Mouse (Mus musculus): ENCODE results near the gene Zfp597. TPM values are rescaled to one million over a fixed set of nuclear protein-coding genes. Genes with fewer than 3 reads are reported as not detected.

Zfp597 gene
- polyA plus RNA-seq (2014; fragmentation: Illumina TruSeq; extraction: RNeasy Lipid Tissue Mini Kit (QIAGEN cat#74804); ENCODE audit: low read depth, low replicate concordance): 8.6 TPM

DNA sequence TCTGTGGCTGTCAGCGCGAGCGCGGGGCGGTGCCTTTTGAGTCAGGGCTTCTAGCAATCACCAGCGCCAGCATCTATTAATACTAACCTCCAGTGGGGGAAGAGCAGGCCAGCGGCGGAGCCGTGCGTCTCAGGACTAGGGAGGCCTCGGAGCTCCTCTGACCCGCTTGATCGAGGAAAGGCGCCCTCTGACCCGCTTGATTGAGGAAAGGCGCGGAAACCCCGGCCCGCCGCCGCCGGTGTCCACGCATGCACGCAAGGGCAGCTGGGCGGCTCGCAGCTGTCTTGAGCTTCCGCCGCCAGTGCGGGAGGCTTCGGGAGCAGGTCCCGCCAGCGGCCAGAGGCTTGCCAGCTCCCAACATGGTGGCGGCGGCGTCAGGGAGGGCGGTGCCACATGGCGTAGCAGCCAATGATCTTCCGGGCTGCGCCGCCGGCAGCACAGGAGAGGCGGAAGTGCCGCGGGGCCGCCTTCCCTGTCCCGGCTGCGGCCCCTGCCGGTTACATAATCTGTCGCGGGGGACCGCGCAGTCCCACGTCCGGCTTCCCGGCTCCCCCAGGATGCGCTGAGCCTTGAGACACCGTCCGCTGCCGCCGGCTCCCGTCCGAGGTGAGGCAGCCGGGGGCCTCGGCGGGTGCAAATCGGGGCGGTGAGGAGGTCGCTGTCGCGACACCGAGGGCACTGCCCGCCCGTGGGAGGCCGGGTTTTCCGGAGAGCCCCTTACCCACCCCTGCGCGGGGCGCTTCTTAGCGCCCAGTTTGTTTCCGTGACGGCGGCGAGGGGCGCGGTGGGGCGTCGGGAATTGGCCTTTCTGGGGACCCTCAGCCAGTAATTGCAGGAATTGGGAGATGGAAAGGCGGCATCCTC is at the start of gene Zfp597, which contains the start of gene Gm20695:
Gene Zfp597, minus strand, starts transcription at position 361 of the 864 bp plus-strand sequence.
Gene Gm20695, plus strand, starts transcription at position 448 of the 864 bp plus-strand sequence.

DNA sequence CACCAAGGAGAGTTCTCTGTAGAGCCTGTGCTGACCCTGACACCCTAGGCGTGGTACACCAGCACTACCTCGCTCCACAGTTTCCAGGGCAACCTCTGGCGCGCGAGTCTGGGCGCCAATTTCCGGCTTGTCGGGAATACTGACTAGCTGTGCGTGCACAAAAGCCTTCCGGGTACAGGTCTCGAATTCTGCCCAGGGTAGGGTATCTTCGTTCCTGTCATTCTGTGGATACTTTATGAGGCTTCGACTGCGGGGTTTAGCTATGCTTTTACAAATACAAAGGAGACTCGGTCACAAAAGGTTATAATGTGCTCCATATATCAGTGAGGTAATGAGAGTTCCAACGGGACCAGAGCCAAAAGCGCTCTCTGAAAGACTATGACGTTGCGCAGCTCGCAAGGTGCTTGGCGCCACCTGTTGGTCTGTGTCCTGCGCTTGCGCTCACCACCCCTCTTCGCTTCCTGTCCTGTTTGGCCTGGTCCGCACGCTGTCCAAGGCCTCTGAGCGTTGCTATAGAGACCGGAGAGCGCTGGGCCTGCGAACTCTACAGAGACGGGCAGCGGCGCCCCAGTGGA is 24.3 kb upstream of the Zfp597 start, which contains the start of the genes 1700037C18Rik and Cluap1:
Gene 1700037C18Rik, minus strand, starts transcription at position 153 of the 575 bp plus-strand sequence.
Gene Cluap1, plus strand, starts transcription at position 265 of the 575 bp plus-strand sequence.

DNA sequence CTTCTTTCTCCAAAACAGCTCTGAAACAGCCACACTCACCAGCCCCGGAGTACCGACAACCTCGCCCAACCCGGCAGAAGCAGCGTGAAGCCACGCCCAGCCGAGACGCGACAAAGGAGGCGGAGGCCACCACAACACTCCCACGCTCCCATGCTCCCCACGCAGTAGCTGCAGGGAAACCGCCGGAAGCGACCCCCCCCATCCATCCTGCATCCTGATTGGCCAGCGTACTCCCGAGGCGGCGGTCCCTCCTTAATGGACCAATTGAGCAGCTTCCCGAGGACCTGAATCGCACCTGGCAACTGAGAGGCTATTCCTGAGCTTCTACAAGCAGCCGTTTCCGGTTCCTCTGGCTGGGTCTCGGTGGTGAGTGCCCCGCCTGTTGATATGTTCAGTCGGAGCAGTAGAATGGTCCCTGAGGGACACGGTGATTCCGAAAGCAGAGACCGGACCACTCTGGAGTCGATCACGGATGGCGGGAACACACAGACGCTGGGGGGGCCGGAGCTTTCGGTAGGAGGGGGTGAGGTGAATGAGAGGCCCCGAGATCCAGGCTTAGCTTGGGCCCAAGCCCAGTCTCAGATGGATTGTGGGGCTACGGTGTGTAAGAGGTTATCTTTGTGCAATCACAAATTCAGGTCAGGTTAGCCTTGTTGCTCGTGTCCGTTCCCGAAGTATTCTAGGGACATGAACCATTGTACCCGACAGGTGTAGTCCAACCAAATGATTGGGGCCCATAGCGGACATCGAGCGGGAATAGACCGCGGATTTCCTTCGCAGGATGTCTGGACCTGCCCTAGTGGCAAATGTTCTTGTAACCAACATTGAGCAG is 11.9 kb downstream of the Zfp597 start, which contains the start of gene Naa60:
Gene Naa60, plus strand, starts transcription at position 160 of the 832 bp plus-strand sequence.

DNA sequence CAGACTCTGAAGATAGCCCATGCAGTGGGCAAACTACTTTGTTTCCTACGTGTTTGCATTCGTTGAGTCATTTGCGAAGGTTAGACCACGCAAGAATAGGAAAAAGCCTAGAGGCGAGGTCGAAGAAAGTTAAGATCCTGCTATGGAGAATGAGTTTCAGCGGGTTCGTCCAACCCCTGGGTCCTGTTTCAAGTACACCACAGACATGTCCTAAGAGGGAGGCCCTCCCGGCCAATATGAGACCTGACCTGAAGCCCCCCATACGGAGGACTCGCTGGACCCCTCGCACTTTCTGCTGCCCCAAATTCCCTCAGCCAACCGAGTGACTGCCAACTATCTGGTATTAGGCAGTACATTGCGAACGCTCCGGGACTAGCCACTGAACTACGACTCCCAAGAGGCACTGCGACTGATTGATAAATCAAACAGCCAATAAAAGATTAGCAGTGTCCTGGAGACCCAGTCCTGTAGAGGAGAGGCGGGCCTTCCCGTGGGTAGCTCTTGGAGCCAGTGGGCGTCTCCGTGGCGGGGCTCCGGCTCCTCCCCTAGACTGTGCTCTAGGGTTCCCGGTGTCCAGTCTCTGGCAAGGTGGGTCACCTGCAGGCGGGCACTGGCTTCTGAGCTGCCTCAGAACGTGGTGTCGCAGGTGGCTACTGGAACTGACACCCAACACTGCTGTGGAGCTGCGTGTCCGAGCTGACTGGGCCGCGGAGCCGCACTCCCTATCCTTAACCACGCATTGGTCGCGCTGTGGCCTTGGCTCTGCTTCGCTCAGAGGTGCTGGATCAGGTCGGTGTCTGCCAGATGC is 37.4 kb downstream of the Zfp597 start, which contains the start of gene Zfp174:
Gene Zfp174, plus strand, starts transcription at position 558 of the 808 bp plus-strand sequence.

DNA sequence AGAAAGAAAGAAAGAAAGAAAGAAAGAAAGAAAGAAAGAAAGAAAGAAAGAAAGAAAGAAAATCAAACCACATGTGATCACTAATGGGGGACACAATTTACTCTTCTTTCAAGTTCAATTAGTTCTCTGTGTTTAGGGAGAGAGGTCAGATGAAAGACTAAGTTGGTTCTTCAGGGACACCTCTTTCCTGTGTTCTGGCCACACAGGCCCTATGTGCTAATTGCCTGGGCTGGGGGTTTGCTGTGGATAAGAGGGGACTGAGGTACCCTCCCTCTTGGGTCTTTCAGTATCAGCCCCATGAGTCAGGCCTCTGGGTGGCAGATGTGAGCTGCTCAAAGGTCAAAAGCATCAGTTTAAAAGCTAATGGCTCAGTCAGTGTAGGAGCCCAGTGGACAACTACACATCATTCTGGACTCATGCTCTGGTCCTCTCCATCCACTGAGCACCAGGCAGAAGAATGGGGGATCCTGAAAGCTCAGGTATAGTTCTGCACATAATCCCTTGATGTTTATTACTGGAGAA is 53.7 kb downstream of the Zfp597 start, which contains the start of gene Olfr15:
Gene Olfr15, plus strand, starts transcription at position 291 of the 522 bp plus-strand sequence.

Other genes with a start within 250 kb of the Zfp597 start
- not detected for gene Mefv, start 166.5 kb downstream of the Zfp597 start, polyA plus RNA-seq (2014; fragmentation: Illumina TruSeq; extraction: RNeasy Lipid Tissue Mini Kit (QIAGEN cat#74804); ENCODE audit: low read depth, low replicate concordance)
- 13.6 TPM for gene Zfp263, start 140.5 kb downstream of the Zfp597 start, polyA plus RNA-seq (2014; fragmentation: Illumina TruSeq; extraction: RNeasy Lipid Tissue Mini Kit (QIAGEN cat#74804); ENCODE audit: low read depth, low replicate concordance)
- gene Olfr15, start 53.7 kb downstream of the Zfp597 start, polyA plus RNA-seq (2014; fragmentation: Illumina TruSeq; extraction: RNeasy Lipid Tissue Mini Kit (QIAGEN cat#74804); ENCODE audit: low read depth, low replicate concordance): not detected
- 1.7 TPM for gene Zfp174, start 37.3 kb downstream of the Zfp597 start, polyA plus RNA-seq (2014; fragmentation: Illumina TruSeq; extraction: RNeasy Lipid Tissue Mini Kit (QIAGEN cat#74804); ENCODE audit: low read depth, low replicate concordance)
- 58.3 TPM for gene Naa60, start 12.2 kb downstream of the Zfp597 start, polyA plus RNA-seq (2014; fragmentation: Illumina TruSeq; extraction: RNeasy Lipid Tissue Mini Kit (QIAGEN cat#74804); ENCODE audit: low read depth, low replicate concordance)
- gene Gm20695, start 87 bp upstream of the Zfp597 start, polyA plus RNA-seq (2014; fragmentation: Illumina TruSeq; extraction: RNeasy Lipid Tissue Mini Kit (QIAGEN cat#74804); ENCODE audit: low read depth, low replicate concordance): 1.6 TPM
- gene 1700037C18Rik, start 24.1 kb upstream of the Zfp597 start, polyA plus RNA-seq (2014; fragmentation: Illumina TruSeq; extraction: RNeasy Lipid Tissue Mini Kit (QIAGEN cat#74804); ENCODE audit: low read depth, low replicate concordance): 3.6 TPM
- 16.3 TPM for gene Cluap1, start 24.2 kb upstream of the Zfp597 start, polyA plus RNA-seq (2014; fragmentation: Illumina TruSeq; extraction: RNeasy Lipid Tissue Mini Kit (QIAGEN cat#74804); ENCODE audit: low read depth, low replicate concordance)
- gene Nlrc3, start 92.1 kb upstream of the Zfp597 start, polyA plus RNA-seq (2014; fragmentation: Illumina TruSeq; extraction: RNeasy Lipid Tissue Mini Kit (QIAGEN cat#74804); ENCODE audit: low read depth, low replicate concordance): 1.2 TPM
- 9.7 TPM for gene Slx4, start 119.2 kb upstream of the Zfp597 start, polyA plus RNA-seq (2014; fragmentation: Illumina TruSeq; extraction: RNeasy Lipid Tissue Mini Kit (QIAGEN cat#74804); ENCODE audit: low read depth, low replicate concordance)
- gene Dnase1, start 152.4 kb upstream of the Zfp597 start, polyA plus RNA-seq (2014; fragmentation: Illumina TruSeq; extraction: RNeasy Lipid Tissue Mini Kit (QIAGEN cat#74804); ENCODE audit: low read depth, low replicate concordance): not detected
- gene Trap1, start 193.3 kb upstream of the Zfp597 start, polyA plus RNA-seq (2014; fragmentation: Illumina TruSeq; extraction: RNeasy Lipid Tissue Mini Kit (QIAGEN cat#74804); ENCODE audit: low read depth, low replicate concordance): 154 TPM

Measured in heart, adult 10 weeks (tissue).